Mouse (Mus musculus) hematopoietic stem cell, adult 5-6 weeks (primary cell): ENCODE results near the gene Metap1d. TPM values are rescaled to one million over a fixed set of nuclear protein-coding genes. Genes with fewer than 3 reads are reported as not detected.

ENCODE experiments used
- ATAC-seq, 2 experiments: fragments of 125-278 bp in 1 of 2; replicated peaks in 1 of 2; 2 replicates each; pipeline ENCODE4 v1.8.0; 2016 to 2017; ENCODE audit warnings: inconsistent platforms in 2 of 2, mild to moderate bottlenecking in 2 of 2, moderate number of reproducible peaks in 2 of 2, low read depth in 1 of 2, moderate TSS enrichment in 1 of 2; ENCODE audit not compliant: low FRiP score in 2 of 2, poor library complexity in 2 of 2, severe bottlenecking in 2 of 2, insufficient read depth in 1 of 2, low TSS enrichment in 1 of 2
- total RNA-seq: library from RNA; stranded (forward); fragments of 172-1452, 232-1000 nt; gene quantifications from 2 replicates; pipeline ENCODE4 v1.2.3, GENCODE M21; 2017

Metap1d gene
- total RNA-seq, result 51.5 TPM in 2 replicates

GRCm38 (mm10) chr2:71453161-71453916 is at the start of gene Metap1d:
Metap1d (plus strand) TSS chr2:71453276.
- peak; percentile 91 to 97 for ATAC-seq

GRCm38 (mm10) chr2:71405613-71406012 is 47.5 kb upstream of the Metap1d start:
- peak in 1 of 2 experiments; percentile 22; a peak in 2 of 4 replicates for ATAC-seq

DNA sequence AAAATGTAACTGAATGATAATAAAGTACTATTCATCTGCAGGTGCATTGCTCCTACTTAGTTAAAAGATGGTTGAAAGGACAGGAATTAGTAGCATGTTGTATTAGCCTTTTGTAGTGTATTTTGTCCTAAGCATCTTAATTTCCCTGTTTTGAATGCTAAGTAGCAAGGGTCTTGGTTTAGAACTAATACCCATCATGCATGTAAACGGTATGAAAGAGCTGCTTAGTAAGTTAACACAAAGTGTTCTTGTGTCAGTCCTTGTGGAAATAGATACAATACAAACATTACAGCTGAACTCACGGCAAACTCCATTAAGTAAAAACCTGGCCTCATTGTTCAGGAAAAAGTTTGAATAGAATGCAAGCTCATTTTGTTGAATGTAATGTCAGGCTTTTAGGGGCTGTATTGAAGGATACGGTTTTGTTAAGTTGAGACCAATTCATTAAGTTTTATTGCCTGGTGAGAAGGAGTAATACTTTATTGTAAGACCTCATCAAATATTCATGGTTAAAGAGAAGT is 34.3 kb upstream of the Metap1d start:
- no peak for ATAC-seq

GRCm38 (mm10) chr2:71419408-71419807 is 33.7 kb upstream of the Metap1d start:
- ATAC-seq, result no peak

DNA sequence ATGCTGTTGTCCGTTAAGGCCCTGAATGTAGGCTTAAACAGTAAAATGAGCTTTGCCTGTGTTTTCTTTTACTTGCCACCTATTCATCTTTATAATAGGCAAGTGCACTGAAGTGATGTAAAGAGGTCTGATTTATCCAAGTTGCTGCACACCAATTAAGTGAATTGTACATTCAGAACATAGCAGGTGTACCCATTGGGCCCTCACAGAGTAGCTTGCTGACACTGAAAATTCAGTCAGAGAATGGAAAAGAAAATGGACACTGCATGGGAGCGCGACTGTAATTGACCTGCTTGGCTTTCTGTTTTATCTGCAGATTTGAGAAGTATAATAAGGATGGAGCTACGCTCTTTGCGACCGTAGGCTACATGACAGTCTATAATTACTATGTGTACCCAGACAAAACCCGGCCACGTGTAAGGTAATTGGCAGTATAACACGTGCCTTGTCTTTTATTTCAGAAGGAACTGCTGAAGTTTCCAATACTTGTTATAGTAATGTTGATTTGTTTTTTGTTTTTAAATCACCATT is 32.1 kb upstream of the Metap1d start:
- ATAC-seq, result no peak

GRCm38 (mm10) chr2:71424545-71424944 is 28.5 kb upstream of the Metap1d start:
- no peak for ATAC-seq

DNA sequence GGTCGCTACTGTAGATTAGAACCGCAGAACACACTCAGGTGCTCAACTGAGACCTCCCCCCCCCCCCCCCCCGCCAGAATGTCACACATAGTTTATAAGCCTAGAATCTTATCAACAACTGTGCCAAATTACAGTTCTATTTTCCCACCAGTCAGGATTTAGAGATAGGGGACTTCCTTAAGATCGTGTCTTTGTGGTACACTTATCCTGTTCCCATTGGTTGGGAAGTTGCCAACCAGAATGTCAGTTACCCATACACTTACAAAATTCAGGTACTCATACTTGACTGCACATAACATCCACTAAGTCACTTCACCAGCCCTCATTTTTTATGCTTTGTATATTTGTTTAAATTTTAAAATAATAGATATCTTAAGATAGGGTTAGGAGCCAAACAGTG is 17.6 kb upstream of the Metap1d start:
- ATAC-seq, result no peak

DNA sequence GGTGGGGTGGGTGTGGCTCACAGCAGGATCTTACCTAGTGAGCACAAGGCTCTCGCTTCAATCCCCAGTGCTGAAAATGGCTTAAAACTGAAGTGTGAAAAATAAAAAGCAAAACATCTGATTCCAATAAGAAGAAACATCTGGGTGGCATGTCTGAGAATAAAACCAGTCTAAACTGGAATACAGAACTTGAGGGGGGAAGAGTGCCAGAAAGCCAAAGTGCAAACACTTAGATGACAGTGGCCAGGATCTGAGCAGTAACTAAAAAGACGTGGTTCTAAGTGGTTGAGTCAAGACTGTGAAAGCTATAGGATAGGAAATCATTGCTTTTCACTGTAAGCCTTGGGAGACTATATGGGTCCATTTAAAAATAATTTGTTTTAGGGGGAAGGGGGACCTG is 9.7 kb upstream of the Metap1d start:
- ATAC-seq, result no peak

DNA sequence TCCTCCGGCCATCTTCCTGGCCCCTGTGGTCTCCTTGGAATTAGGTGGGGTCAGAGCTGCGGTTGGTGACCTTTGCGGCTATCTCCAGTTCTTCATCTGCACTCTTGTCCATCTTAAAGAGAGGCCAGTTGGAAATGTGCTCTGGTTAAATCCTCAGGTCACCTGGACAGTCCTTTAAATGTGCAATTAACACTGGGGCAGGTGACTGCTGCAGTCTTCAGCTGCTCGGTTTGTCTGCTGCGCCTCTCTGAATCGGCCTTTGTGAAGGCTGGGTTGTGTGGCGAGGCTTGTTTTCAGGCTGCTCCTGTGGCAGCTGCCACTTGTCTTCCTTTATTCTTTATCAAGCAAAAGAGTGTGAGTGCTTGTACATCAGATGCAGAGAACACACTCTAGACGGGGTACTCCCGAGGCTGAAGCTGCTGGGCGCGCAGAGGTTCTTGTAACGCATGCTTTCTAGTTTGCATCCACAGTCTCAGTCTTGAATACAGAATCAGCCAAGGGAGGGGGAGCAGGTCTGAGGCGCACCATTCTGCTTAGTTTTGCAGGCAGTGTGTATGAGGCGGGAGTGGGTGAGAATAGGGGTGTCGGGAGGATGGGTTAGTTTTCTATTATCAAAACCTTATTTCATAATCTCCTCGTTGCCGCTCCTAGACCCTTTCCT is 7.4 kb upstream of the Metap1d start:
- no peak for ATAC-seq

GRCm38 (mm10) chr2:71449604-71450003 is 3.5 kb upstream of the Metap1d start:
- no peak for ATAC-seq

DNA sequence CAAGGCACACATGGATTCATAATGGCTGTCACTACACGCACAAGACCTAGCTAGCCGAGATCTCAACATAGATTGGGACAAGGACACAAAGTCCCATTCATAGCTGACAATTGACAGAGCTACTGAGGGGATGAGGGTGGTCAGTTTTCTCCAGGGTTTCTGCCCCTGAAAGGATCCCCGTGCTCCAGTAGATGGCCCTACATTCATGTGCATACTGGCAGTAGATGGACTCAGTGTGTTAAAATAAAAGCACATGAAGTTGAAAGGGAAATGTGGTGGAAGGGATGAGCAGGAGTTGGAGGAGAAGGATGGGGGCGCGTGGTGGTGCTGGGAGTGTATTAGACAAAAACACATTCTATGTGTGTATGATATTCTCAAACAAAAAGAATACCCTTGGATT is 1.3 kb upstream of the Metap1d start:
- no peak for ATAC-seq

DNA sequence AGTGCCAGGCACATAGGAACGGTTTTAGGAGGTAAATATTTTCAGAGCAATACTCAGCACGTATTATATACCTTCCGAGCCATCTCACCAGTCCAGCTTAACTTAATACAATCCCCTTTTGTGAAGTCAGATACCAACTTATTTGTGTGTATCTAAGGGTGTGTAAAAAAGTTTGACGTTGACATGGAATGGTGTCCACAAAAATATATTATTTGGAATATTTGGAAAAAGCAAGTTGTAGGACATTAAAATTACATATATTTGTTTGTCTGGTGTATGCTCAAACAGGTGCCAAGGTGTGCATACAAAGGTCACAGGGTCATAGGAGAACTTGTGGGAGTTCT is 813 bp downstream of the Metap1d start:
- ATAC-seq, result no peak

DNA sequence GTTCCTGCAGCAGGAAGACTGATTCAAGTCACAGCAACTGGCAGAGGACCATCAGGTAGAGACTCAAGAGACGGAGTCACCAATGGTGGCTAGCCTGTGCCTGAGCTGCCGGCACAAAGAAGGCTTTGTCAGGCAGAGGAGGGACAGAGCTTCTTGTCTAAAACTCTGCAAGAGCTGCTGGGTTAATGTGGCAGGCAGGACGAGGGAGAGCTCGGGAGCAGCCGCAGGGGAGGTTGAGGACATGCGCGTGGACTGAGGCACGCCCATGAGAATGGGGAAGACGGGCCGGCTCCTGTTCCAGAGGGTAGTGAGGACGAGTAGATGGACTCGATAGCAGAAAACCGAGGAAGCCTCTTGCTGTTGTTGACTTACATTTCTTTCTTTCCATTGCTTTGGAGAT is 5.5 kb downstream of the Metap1d start:
- no peak for ATAC-seq

DNA sequence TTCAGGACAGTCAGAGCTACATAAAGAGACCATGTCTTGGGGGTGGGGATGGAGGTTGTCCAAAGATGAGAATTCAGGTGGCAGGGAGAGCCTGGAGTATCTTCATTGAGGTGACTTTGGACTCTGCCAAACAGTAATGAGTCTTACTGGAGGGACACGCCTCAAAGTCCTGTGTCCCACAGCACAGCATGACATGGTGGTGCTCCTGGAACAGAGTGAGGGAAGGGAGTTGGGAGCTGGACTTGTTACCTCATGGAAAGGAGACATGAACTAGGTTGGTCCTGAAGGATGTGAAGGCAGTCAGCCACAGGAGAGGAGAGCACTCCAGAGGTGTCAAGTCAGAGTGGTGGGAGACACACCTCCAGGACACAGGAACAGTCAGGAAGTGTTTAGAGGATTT is 6.6 kb downstream of the Metap1d start:
- ATAC-seq, result no peak

DNA sequence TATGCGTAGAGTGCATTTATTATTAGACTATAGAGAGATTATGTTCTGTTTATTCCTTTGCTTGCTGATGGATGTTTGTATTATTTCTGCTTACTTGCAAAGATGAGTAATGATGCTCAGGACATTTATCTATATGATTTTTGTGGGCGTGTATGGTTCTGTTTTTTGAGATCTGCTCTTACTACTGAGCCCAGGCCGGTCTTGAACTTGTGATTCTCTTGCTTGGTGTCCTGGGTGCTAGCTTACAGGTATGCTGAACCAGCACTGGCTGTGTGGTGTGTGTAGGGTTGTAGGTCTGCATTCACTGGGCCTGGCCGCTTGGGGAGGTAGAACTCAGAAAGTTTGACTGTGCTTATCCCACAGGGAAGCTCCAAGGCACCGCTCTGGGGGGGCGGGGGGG is 8.1 kb downstream of the Metap1d start:
- ATAC-seq, result no peak

DNA sequence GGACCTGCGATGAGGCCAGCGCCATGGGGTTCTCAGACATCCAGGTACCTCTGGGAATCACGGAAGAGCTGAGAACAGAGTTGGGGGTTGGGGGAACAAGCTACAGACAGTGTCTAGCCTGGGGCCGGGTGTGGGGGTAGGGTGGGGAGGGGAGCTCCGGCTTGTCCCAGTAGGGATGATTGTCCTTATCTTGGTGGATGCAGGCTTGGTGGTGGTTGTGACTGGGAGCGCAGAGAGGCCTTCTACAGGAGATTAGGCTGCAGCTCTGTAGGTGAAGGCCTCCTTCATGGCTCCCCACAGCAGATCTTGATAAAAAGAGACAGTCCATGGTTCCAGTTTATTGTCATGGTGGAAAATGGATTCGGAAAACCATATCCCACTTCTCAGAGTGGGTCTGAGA is 8.5 kb downstream of the Metap1d start:
- ATAC-seq, result no peak

- ATAC-seq, result no peak
These were observed 9.0 kb downstream of the Metap1d start for GRCm38 (mm10) chr2:71462066-71462465.

DNA sequence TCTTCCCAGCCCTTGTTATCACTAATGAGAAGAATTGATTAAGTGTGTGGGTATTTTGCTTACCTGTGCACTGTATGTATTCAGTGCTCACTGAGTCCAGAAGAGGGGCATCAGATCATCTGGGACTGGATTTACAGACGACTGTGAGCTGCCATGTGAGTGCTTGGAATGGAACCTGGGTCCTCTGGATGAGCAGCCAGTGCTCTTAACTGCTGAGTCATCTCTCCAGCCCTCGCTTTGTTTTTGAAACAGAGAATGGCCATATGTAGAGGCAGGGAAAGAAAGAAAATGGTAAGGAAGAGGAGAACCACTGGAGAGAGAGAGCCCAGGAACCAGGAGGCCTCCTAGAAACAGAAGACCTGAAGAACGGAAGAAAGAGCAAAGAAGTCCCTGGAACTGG is 9.5 kb downstream of the Metap1d start:
- no peak for ATAC-seq

DNA sequence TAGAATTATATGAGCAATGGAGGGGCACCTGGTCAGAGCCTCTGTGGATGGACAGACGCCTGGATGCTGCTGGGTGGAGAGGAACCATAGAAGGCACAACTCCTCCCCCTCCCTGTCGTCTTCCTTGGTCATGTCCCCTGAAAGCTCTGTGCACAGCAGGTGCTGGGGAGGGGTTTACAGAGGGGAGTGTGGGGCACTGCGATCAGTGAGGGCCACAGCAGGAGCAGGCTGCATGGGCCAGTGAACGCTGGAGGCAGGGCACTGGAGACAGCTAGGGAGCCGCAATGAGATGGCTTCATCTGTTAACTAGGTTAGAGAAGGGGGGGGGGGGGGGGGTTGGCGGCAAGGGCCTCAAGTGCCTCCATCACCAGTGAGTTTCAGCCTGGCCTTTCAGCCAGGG is 13.0 kb downstream of the Metap1d start:
- ATAC-seq, result no peak
